Mouse (Mus musculus) MEL-GATA-1-ER (cell line): Measurements from ENCODE around the gene Prss50.

Experiments
- DNase-seq: peaks from one replicate; pipeline ENCODE4 v3.0.0-alpha.2; 2012; ENCODE audit warnings: low read depth; ENCODE audit errors: extremely low read depth

The Prss50 gene

DNA sequence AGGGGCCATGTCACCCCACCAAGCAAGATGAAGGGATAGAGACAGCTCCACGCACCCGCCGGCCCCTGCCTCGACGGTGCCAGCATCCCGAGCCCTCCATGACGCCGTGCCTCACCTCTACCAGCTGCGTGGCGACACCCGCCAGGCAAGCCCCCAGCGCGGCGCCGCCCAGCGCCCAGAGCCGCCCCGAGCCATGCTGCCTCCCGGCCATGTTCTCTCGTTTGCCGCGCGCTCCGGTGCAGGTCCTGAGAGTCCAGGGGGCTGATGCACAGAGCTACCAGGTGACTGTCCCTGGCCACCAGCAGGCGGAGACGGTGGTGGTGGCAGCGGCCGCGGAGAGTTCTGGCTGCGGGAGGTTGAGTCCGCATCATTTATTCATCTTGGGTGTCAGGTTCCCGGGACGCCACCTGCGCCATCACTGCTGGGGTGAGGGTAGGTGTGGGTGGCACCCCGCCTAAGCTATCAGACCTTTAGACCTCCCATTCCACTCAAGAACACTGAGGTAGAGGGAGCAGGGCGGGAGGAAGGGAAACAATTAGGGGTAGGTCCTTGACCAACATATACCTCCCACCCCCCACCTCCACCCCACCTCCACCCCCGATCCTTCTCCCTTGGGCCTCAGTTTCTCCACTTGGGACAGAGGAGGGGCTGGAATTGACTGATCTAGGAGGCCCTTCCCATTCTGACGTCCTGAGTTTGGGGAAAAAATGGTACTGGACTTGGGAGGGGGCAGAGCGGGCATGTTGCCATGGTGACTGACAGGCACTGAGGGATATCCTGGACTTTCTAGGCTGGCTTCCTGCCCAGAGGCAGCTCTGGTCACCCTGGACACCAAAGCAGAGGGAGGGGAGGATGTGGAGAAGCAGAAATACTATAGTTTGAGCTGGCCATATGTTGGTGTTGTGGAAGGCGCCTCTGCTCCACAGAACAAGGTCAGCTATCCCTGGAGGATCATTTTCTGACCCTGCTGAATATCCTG lies 16.2 kb downstream of the Prss50 start:
- DNase-seq = no peak

GRCm38 (mm10) chr9:110874660-110875191 lies 17.0 kb downstream of the Prss50 start:
- DNase-seq = no peak

DNA sequence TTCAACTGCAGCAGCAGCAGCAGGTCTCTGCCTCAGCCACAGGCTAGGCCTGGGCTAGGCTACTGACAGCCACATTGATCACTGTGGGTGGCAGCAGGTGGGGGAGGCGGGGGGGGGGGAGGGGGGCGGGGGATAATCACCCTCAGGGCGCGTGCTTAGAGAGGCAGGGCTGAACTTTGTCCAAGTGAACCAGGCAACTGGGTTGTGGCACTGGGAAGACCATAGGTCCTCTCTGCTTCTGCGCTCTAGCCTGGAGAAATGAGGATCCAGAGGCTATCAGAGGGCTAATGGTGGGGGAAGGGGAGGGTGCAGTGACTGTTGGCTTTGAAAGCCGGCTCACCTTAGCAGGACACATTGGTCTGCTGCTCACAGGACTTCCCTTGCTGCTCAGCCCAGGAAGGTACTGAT lies 17.5 kb downstream of the Prss50 start:
- no peak for DNase-seq

- DNase-seq = no peak
These were observed 19.6 kb downstream of the Prss50 start for GRCm38 (mm10) chr9:110877353-110877752.

DNA sequence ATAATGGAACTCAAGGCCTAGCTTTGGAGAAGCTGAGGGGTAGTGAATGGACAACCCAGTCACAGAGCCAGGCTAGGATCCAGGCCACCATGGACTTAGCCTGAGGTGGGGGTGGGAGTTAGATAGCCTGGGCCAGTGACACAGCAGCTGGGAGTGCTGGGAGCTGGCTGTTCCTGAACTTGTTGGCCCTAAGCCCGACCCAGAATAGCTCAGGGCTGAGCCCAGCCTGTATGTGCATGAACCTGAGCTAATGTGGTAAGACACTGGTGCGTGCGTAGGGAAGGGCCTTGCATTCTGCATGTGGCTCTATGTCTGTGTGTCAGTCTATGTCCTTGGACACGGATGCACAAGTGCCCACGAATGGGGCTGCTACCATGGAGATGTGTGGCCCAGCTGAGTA lies 20.1 kb downstream of the Prss50 start:
- no peak for DNase-seq

DNA sequence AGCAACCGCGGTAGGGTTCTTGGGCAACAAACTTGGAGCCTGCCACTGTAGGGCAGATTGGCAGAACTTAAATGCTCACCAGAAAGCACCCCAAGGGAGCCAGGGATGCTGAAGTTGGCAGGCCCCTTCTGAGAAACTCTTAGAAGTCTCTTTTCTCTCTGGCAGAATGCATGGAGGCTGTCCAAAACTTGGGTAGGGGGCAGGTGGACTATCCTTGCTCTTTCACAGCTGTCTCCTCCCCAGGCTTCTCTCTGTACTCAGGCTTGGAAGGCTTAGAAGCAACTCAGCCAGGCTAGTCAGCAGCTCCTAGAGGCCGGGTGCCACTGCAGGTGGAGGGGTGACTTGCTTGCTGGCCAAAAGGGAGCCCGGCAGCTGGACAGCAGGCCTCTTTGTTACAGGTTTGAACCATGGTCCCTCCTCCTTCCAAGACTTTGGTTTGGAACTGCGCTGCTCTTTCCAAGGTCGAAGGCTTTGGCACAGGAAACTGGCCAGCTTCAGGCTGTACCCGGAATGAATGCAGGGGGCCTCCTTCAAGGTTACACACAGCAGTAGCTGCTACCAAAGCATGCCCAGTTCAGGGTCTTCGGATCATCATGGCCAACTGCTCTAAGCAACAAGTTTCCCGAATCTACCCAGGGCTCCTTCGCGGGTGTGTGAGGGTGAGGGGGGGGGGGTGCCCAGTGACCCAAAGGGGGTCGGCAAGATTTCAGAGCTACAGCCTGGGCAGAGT lies 21.6 kb downstream of the Prss50 start, which contains the start of gene Als2cl:
Als2cl (plus strand) TSS at position 680 of the 730 bp plus-strand sequence.
- DNase-seq = no peak

DNA sequence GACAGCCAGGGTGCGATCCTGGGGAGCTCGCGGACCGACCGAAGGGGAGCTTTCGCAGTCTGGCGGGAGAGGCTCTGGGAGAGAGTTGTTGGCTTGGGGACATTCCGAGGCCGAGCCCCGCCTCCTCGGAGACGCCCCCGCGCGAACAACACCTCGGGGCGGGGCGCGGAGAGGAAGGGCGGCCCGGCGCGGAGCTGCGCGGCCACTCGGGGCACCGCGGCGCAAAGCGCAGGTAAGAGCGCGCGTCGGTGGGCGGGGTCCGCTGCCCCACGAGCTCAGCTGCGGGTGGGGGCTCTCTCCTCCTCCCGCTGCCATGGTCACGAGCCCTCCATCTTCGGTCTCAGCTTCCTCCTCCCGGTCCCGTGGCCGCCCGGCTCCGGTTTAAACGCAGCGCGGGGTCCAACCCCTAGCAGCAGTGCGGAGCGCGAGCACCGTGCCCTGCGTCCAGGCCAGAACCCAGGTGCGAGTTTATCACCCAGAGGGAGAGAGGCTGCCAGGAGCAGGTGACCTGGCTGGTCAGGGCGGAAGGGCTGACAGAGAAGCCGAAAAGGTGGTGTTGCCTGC lies 22.3 kb downstream of the Prss50 start, which contains the start of gene Tmie:
Tmie (minus strand) TSS at position 116 of the 564 bp plus-strand sequence.
- DNase-seq = no peak

DNA sequence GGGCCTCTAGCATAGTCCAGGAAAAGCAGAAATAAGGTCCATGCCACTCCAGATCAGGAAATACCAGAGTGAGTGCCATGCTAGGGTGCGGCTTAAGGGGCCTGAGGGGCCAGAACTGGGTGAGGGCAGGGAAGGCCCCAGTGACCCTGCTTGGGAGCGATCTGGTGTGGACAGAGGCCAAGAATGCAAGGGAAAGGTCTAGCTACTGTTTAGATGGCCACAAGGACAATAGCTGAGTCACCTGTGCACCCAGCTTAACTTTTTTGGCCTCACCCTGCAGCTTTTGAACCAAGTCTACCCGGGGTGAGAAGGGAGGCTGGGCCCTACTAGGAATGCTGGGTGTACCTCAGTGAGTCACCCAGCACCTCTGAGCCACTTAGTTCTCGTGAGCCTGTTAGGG lies 23.0 kb downstream of the Prss50 start:
- DNase-seq = no peak

- no peak for DNase-seq
These were observed 24.2 kb downstream of the Prss50 start for GRCm38 (mm10) chr9:110881953-110882352.

- no peak for DNase-seq
These were observed 29.9 kb downstream of the Prss50 start for GRCm38 (mm10) chr9:110887388-110888303.

- DNase-seq = no peak
These were observed 31.2 kb downstream of the Prss50 start for GRCm38 (mm10) chr9:110888935-110889334.

- no peak for DNase-seq
These were observed 32.4 kb downstream of the Prss50 start for GRCm38 (mm10) chr9:110890026-110890783.

DNA sequence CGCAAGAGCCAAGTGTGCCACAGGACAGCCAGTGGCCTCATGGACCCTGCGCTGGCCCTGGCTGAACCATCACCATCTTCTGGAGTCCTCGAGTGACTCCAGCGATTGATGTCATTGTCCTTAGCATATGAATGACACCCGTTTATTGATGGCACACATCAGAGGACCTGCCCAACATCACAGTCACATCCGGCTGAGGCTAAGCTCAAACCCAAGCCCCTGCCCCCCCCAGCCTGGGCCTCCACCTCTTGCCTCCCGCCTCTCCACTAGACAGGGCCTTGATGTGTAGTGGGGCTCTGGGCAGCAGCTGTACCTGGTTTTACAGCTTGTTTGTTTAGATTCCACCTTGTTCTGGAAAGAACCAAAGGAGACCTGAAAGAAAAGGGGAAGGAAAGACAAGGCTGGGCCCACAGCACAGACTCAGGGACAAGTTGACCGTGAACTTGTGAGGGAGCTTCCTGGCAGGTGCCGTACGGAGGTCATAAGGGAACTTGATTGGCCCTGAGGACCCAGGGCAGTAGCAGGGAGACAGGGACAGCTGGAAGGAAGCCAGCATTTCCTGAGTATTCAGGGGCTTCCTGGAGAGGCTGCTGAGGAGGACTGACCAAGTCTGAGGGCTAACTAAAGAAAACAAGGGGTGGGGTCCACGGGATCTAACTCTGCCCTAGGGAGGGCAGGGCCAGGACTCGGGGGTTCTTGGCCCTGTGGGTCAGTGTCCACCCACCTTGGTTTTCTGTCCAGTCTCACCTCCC lies 33.5 kb downstream of the Prss50 start:
- DNase-seq = no peak

DNA sequence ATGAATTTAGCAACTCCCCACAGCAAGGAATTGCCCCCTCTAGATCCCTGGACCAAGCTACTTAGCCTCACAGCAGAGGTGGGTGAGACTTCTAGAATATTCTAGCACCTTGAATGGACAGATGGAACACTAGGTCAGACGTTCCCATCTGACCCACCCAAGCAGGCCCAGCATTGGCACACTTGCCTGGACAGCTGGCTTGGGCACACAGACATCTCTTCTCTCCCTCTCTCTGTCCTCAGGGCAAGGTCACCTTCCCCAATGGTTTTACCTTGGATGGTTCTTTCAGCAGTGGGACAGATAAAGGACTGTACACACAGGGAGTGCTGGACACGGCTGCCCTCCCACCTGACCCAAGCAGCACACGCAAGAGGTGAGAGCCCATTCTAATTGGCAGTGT lies 34.8 kb downstream of the Prss50 start:
- DNase-seq = no peak

DNA sequence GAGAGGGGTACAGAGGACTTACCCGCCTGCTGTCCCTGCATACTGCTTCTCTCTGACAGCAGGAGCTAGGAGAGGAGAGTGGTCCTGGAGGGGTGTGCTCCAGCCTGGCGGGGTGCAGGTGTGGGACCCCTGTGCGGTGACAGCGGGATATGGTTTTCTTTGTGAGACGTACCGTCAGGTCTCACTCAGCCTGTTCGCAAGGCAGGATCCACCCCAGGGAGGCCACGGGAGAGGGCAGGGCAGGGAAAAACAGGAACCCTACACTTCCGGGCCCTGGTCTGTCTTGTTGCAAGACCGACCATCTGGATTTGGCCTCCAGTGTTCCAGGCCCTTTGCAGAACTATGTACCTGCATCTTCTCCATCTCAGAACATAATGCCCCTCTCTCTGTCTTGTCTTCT lies 35.7 kb downstream of the Prss50 start:
- no peak for DNase-seq

- no peak for DNase-seq
These were observed 37.7 kb downstream of the Prss50 start for GRCm38 (mm10) chr9:110895507-110895906.

GRCm38 (mm10) chr9:110895994-110896393 lies 38.2 kb downstream of the Prss50 start:
- DNase-seq = no peak

DNA sequence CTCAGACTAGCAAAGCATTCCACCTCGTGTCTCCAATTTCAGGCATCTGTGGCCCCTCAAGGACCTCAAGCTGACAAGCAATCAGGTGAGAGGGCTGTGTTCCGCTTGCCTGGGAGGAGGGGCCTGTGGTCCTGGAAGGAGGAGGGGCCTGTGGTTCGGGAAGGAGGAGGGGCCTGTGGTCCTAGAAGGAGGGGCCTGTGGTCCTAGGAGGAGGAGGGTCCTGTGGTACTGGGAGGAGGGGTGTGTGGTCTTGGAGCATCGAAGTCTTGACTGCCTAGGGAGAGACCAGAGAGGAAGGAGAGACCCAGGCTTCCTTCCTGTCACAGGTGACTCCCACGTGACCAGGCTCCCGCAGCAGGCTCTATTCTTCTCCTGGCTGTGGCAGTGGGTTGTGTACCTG lies 38.8 kb downstream of the Prss50 start:
- no peak for DNase-seq

- DNase-seq = no peak
These were observed 41.8 kb downstream of the Prss50 start for GRCm38 (mm10) chr9:110899451-110900008.
